Mouse (Mus musculus) liver, adult 2 months (tissue): ENCODE data around the gene Zfp184. TPM values are rescaled to one million over a fixed set of nuclear protein-coding genes. Genes with fewer than 3 reads are reported as not detected.
A peak's percentile ranks its signal among the peaks of the same experiment; 100 is the strongest.

Experiments used
- DNase-seq: peaks from one replicate; pipeline ENCODE4 v3.0.0-alpha.2; 2011; ENCODE audit warnings: low read depth, low spot score; ENCODE audit errors: extremely low read depth
- H3K27ac ChIP-seq: fragments of 200-500 bp; replicated peaks from 2 replicates; pipeline ENCODE4 v1.5.1; 2012; ENCODE audit warnings: low read depth, mild to moderate bottlenecking, control low read depth, inconsistent platforms, low read length; ENCODE audit not compliant: insufficient read depth
- H3K27me3 ChIP-seq: fragments of 200-500 bp; 2 replicates; pipeline ENCODE4 v1.6.1; 2012; ENCODE audit warnings: mild to moderate bottlenecking, moderate library complexity, low read length, inconsistent platforms; ENCODE audit not compliant: control insufficient read depth, insufficient read depth
- H3K36me3 ChIP-seq: fragments of 200-500 bp; 2 replicates; pipeline ENCODE4 v1.6.1; 2012; ENCODE audit warnings: low read length, inconsistent platforms; ENCODE audit not compliant: control insufficient read depth, insufficient read depth
- H3K4me1 ChIP-seq: fragments of 200-500 bp; 2 replicates; pipeline ENCODE4 v1.6.1; 2011; ENCODE audit warnings: low read length; ENCODE audit not compliant: control insufficient read depth, insufficient read depth
- H3K4me3 ChIP-seq: fragments of 200-500 bp; 2 replicates; pipeline ENCODE4 v1.5.1; 2011; ENCODE audit warnings: low read depth, mild to moderate bottlenecking, control low read depth, low read length, moderate library complexity; ENCODE audit not compliant: insufficient read depth
- H3K79me2 ChIP-seq: fragments of 200-500 bp; 2 replicates; pipeline ENCODE4 v1.6.1; 2012; ENCODE audit warnings: inconsistent platforms, mild to moderate bottlenecking, low read length, moderate library complexity; ENCODE audit not compliant: control insufficient read depth, insufficient read depth
- H3K9ac ChIP-seq: fragments of 200-500 bp; 2 replicates; pipeline ENCODE4 v1.6.1; 2012; ENCODE audit warnings: low read depth, mild to moderate bottlenecking, control low read depth, inconsistent platforms, low read length
- CTCF ChIP-seq: fragments of 200-500 bp; IDR thresholded peaks from 2 replicates; pipeline ENCODE4 v1.5.1; 2011; ENCODE audit warnings: low read depth, low read length, control low read depth
- POLR2A ChIP-seq: fragments of 200-500 bp; IDR thresholded peaks from 2 replicates; pipeline ENCODE4 v1.6.1; 2011; ENCODE audit warnings: low read length, control low read depth; ENCODE audit not compliant: insufficient read depth; ENCODE audit errors: extremely low read depth
- WGBS: fragments of 180-500 bp; shearing (Covaris S2); methylation state at CpG from one replicate; pipeline ENCODE4 v1.1.7; 2018; 5-methylcytosine and 5-hydroxymethylcytosine counted together
- polyA plus RNA-seq: library from polyadenylated mRNA; depleted of rRNA; stranded (reverse); fragments of >200 nt; gene quantifications from 2 replicates; pipeline ENCODE4 v1.2.3, GENCODE M21; 2012
- total RNA-seq: library from RNA; depleted of rRNA; stranded (reverse); fragments of >200 nt; gene quantifications from 2 replicates; pipeline ENCODE4 v1.2.3, GENCODE M21; 2014

Gene Zfp184
- total and polyA plus RNA-seq, 2 experiments: 0.11 to 0.18 TPM

GRCm38 (mm10) chr13:21936968-21937367, 7.9 kb upstream of the Zfp184 start:
- H3K27ac ChIP-seq: no peak overlapping the region
- 20% methylated on average over 17 of the region's 17 CpGs for WGBS
- no peak overlapping the region for H3K4me3 ChIP-seq
- H3K4me1 ChIP-seq: peaks cover 4% of the 10 kb centered on the region; the same call in 1 of the 2 replicates
- TF ChIP-seq POLR2A: no peak
- TF ChIP-seq CTCF: no peak
- no peaks in the 10 kb centered on the region for H3K27me3 ChIP-seq
- DNase-seq: peak; percentile 57
- H3K36me3 ChIP-seq: no peaks in the 10 kb centered on the region
- no peaks in the 10 kb centered on the region for H3K79me2 ChIP-seq
- H3K9ac ChIP-seq: no peak overlapping the region

- H3K27ac ChIP-seq: no peak overlapping the region
- H3K79me2 ChIP-seq: no peaks in the 10 kb centered on the region
- under 1% methylated on average over 19 of the region's 19 CpGs for WGBS
- TF ChIP-seq POLR2A: no peak
- no peak for TF ChIP-seq CTCF
- peak overlapping the region; percentile 43 for H3K4me3 ChIP-seq
- no peaks in the 10 kb centered on the region for H3K27me3 ChIP-seq
- DNase-seq: peak; percentile 85
- no peaks in the 10 kb centered on the region for H3K36me3 ChIP-seq
- 0 out of 2 replicates have a peak, but pooled peaks cover 1% of the 10 kb centered on the region for H3K4me1 ChIP-seq
- no peak overlapping the region for H3K9ac ChIP-seq
These were observed 4.7 kb upstream of the Zfp184 start for GRCm38 (mm10) chr13:21940213-21940612.

DNA sequence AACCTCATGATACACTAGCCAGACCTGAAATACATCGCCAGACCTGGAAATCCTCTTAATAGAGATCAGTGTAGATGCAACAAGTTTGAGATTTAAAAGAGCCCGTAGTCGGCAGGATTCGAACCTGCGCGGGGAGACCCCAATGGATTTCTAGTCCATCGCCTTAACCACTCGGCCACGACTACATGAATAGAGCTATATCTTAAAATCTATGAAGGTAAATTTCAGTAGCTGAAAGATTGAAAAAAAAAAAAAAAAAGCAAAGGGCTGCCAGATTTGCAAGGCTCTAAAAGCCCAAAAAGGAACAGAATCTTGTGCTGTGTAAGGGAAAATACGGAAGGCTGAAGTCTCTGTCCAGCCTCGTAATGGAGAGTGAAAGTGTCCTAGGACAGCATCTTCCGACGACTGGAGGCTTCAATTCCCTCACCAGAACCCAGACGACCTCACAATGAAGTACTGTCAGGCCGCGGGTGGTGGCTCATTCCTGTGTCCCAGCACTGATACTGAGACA, 4.0 kb upstream of the Zfp184 start:
- TF ChIP-seq POLR2A (no peak), CTCF (no peak)

GRCm38 (mm10) chr13:21943644-21944043, 1.2 kb upstream of the Zfp184 start:
- DNase-seq: no peak
- TF ChIP-seq CTCF (no peak), POLR2A (no peak)
- H3K4me1 ChIP-seq: 0 out of 2 replicates have a peak, but pooled peaks cover 1% of the 10 kb centered on the region
- no peak overlapping the region for H3K9ac ChIP-seq
- WGBS: 87% methylated on average over 1 of the region's 1 CpGs
- no peaks in the 10 kb centered on the region for H3K36me3 ChIP-seq
- H3K79me2 ChIP-seq: no peaks in the 10 kb centered on the region
- no peak overlapping the region for H3K4me3 ChIP-seq
- H3K27me3 ChIP-seq: no peaks in the 10 kb centered on the region
- no peak overlapping the region for H3K27ac ChIP-seq

More for the DNA sequence above, 4.0 kb upstream of the Zfp184 start:
- Histone ChIP-seq H3K4me3 (peak overlapping the region; percentile 43), H3K79me2 (no peaks in the 10 kb centered on the region), H3K27ac (no peak overlapping the region), H3K9ac (peak overlapping the region; percentile 18; the same call in 1 of the 2 replicates), H3K4me1 (0 out of 2 replicates have a peak, but pooled peaks cover 1% of the 10 kb centered on the region), H3K36me3 (no peaks in the 10 kb centered on the region), H3K27me3 (no peaks in the 10 kb centered on the region)
- peak; percentile 70 for DNase-seq
- 1% methylated on average over 16 of the region's 16 CpGs for WGBS

DNA sequence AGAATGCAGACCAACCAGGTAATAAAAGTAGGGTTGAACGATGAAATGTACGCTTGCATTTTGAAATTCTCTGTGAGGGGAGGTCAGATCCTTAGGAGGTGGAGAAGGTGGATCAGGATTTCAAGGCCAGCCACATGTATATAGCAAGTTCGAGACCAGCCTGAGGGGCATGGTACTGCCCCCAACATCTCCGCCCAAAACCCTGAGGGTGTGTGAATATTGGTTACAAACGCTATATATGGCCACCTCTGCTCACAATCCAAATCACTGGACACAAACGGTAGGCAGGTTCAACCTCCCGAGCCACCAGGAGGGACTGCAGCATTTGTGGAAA, 335 bp upstream of the Zfp184 start:
- no peak for DNase-seq
- WGBS: 2% methylated on average over 7 of the region's 7 CpGs

DNA sequence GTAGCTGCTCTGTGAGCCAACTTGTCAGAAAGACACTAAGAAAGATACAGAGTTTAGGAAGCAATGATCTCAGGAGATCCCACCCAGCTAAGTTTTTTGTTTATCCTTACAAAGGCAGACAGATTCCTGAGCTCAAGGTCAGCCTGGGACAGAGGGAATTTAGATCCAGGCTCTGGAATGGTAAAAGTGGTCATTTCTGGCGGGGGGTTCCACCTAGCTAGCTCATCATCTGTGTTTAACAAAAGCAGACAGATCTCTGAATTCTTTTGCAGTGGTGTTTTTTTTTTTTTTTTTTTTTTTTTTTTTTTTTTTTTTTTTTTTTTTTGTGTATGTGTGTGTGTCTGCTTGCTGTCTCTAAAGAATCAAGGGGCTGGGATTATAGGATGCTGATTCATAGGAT, 24.4 kb downstream of the Zfp184 start:
- Histone ChIP-seq H3K27ac (no peak overlapping the region), H3K4me3 (no peak overlapping the region), H3K9ac (no peak overlapping the region), H3K27me3 (no peaks in the 10 kb centered on the region), H3K36me3 (no peaks in the 10 kb centered on the region), H3K79me2 (no peaks in the 10 kb centered on the region), H3K4me1 (no peaks in the 10 kb centered on the region)
- TF ChIP-seq POLR2A: no peak
- TF ChIP-seq CTCF: no peak
- DNase-seq: no peak
- WGBS: 72% methylated on average over 1 of the region's 1 CpGs

More for the DNA sequence above, 335 bp upstream of the Zfp184 start:
- no peak overlapping the region for H3K27ac ChIP-seq
- no peak overlapping the region for H3K9ac ChIP-seq
- no peaks in the 10 kb centered on the region for H3K36me3 ChIP-seq
- no peaks in the 10 kb centered on the region for H3K79me2 ChIP-seq
- TF ChIP-seq POLR2A (no peak), CTCF (no peak)
- H3K27me3 ChIP-seq: no peaks in the 10 kb centered on the region
- H3K4me3 ChIP-seq: peak overlapping the region; percentile 67
- 0 out of 2 replicates have a peak, but pooled peaks cover 1% of the 10 kb centered on the region for H3K4me1 ChIP-seq
